Mouse (Mus musculus) neural tube, embryonic 14.5 days (tissue): ENCODE measurements around the gene Dmap1. TPM values are rescaled to one million over a fixed set of nuclear protein-coding genes. Genes with fewer than 3 reads are reported as not detected.
A peak's percentile ranks its signal among the peaks of the same experiment; 100 is the strongest.

Experiments
- ATAC-seq: fragments of 200-750 bp; cut with Nextera tagmentation; 2 replicates; pipeline ENCODE4 v1.8.0; 2017; ENCODE audit warnings: low read depth, mild to moderate bottlenecking, moderate TSS enrichment, moderate library complexity
- H3K27ac ChIP-seq: fragments of 300-500 bp; sonication (generic); 2 replicates; pipeline ENCODE4 v1.5.1; 2014; ENCODE audit warnings: low read depth, mild to moderate bottlenecking, control low read depth, low read length, moderate library complexity, mixed read lengths
- H3K27me3 ChIP-seq: fragments of 300-500 bp; sonication (generic); 2 replicates; pipeline ENCODE4 v1.6.1; 2014; ENCODE audit warnings: low read length; ENCODE audit not compliant: control insufficient read depth, insufficient read depth
- H3K36me3 ChIP-seq: fragments of 300-500 bp; sonication (generic); 2 replicates; pipeline ENCODE4 v1.6.1; 2014; ENCODE audit warnings: low read length, mixed read lengths; ENCODE audit not compliant: control insufficient read depth, insufficient read depth
- H3K4me1 ChIP-seq: fragments of 300-500 bp; sonication (generic); 2 replicates; pipeline ENCODE4 v1.6.1; 2014; ENCODE audit warnings: low read length; ENCODE audit not compliant: control insufficient read depth, insufficient read depth
- H3K4me2 ChIP-seq: fragments of 300-500 bp; sonication (generic); 2 replicates; pipeline ENCODE4 v1.6.1; 2014; ENCODE audit warnings: mild to moderate bottlenecking, low read depth, low read length, control low read depth
- H3K4me3 ChIP-seq: fragments of 300-500 bp; sonication (generic); 2 replicates; pipeline ENCODE4 v1.5.1; 2014; ENCODE audit warnings: low read depth, low read length, control low read depth, mixed read lengths
- H3K9ac ChIP-seq: fragments of 300-500 bp; sonication (generic); replicated peaks from 2 replicates; pipeline ENCODE4 v1.6.1; 2014; ENCODE audit warnings: low read depth, mild to moderate bottlenecking, control low read depth, low read length, mixed read lengths
- H3K9me3 ChIP-seq: fragments of 300-500 bp; sonication (generic); 2 replicates; pipeline ENCODE4 v1.6.1; 2016; ENCODE audit warnings: low read length; ENCODE audit not compliant: control insufficient read depth
- WGBS: fragments of 180-500 bp; shearing (Covaris S2); extraction: QIAGEN DNeasy Blood & Tissue Kit; methylation state at CpG from one replicate; pipeline ENCODE4 v1.1.7; 2014; 5-methylcytosine and 5-hydroxymethylcytosine counted together
- polyA plus RNA-seq: library from polyadenylated mRNA; unstranded; fragments of >200 nt; fragmentation: Nextera tagmentation; extraction: Ambion mirVana; gene quantifications from 2 replicates; pipeline ENCODE4 v1.2.1, GENCODE M21; 2014

The Dmap1 gene
- polyA plus RNA-seq, 1 experiment from 2014 or later = 87.5 TPM

DNA sequence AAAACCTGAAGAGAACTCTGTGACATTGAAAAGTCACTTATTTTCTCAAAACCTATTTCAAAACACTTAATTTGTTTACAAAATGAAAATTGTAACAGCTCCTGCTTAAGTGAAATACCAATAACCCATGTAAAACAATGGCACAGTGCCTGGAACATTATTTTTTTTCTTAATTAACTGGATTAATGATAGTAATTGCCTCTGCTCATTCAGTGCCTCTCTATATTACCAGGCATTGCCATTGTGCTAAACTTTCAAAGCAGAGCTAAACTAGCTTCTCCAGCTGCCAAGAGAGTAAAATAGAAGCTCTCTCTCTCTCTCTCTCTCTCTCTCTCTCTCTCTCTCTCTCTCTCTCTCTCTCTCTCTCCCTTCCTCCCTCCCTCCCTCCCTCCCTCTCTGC, 390 bp upstream of the Dmap1 start:
- peak overlapping the region; percentile 97 for H3K4me2 ChIP-seq
- peak overlapping the region; percentile 48; the same call in 1 of the 2 replicates for H3K27ac ChIP-seq
- ATAC-seq = peak; percentile 21; the same call in 1 of the 2 replicates
- no peaks in the 10 kb centered on the region for H3K9me3 ChIP-seq
- peak overlapping the region; percentile 76 for H3K4me3 ChIP-seq
- H3K9ac ChIP-seq = 0 out of 2 replicates have a peak overlapping the region, but pooled peaks have one; percentile 22
- peaks cover 8% of the 10 kb centered on the region for H3K36me3 ChIP-seq
- H3K4me1 ChIP-seq = peaks cover 7% of the 10 kb centered on the region; the same call in 1 of the 2 replicates
- H3K27me3 ChIP-seq = no peaks in the 10 kb centered on the region

DNA sequence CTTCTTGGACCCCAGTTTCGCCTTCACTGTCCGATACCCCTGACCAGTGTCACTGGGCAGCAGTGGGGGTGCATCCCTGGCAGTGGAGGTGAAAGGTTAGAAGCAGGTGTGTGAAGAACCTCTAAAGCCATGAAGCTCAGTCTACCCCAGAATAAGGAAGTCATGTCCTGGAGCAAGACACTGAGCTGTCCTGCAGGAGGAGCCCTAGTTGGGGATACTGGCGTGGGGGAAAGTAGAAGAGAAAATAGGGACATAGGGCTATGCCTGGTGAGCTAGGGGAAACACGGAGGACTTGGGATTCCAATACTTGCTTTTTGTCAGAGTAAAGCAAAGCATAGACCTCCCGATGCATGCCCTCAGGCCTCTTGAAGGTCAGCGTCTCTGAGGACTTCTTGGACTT, 1.1 kb downstream of the Dmap1 start:
- no peak for ATAC-seq
- peaks cover 8% of the 10 kb centered on the region for H3K36me3 ChIP-seq
- H3K9me3 ChIP-seq = no peaks in the 10 kb centered on the region
- H3K4me1 ChIP-seq = peaks cover 7% of the 10 kb centered on the region; the same call in 1 of the 2 replicates
- no peaks in the 10 kb centered on the region for H3K27me3 ChIP-seq
- H3K4me2 ChIP-seq = peak overlapping the region; percentile 97; the same call in 1 of the 2 replicates
- H3K4me3 ChIP-seq = no peak overlapping the region
- no peak overlapping the region for H3K9ac ChIP-seq
- H3K27ac ChIP-seq = no peak overlapping the region
- WGBS = 82% methylated on average over 6 of the region's 6 CpGs

DNA sequence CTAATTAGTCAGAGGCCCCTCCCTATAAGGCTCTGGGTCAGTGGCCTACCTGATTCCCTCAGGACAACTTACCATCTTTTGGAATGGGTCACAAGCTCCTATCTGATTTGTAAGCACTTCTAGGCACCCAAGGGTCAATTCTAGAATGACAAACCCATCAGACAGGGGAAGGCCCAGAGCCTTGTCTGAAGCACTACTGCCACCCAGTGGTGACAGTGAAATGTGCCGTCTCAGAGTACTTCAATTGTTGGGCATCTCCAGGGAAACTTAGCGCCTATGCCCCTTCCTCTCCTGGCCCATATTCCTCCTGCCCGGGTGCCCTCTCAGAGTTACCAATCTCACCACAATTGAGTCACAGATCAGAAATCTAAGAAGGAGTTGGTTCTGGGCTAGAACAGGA, 5.2 kb downstream of the Dmap1 start:
- ATAC-seq = peak; percentile 45; the same call in 1 of the 2 replicates
- H3K27me3 ChIP-seq = no peaks in the 10 kb centered on the region
- no peak overlapping the region for H3K9ac ChIP-seq
- H3K4me1 ChIP-seq = peaks cover 7% of the 10 kb centered on the region; the same call in 1 of the 2 replicates
- 16% methylated on average over 3 of the region's 3 CpGs for WGBS
- no peak overlapping the region for H3K4me2 ChIP-seq
- no peaks in the 10 kb centered on the region for H3K9me3 ChIP-seq
- H3K4me3 ChIP-seq = no peak overlapping the region
- H3K36me3 ChIP-seq = peaks cover 32% of the 10 kb centered on the region
- H3K27ac ChIP-seq = no peak overlapping the region

DNA sequence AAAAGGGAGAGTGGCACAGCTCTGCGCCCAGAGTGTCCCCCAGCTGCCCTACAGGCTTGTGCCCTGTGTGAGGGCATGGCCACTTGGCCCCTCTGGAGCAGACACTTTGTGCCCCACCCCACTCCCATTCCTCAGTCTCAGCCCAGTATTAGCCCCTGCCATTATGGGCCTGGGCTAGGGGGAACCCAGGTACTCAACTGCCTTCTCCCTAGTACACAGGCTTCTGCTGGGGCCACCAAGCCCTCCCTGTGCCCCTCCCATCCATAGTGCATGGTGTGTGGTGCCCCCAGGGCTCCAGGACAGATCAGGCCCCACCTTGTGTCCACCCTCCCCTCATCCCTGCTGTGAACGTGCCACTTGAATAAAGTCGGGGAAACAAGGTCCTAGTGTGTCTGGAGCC, 8.2 kb downstream of the Dmap1 start:
- H3K27me3 ChIP-seq = no peaks in the 10 kb centered on the region
- no peak overlapping the region for H3K9ac ChIP-seq
- no peak overlapping the region for H3K27ac ChIP-seq
- H3K4me3 ChIP-seq = no peak overlapping the region
- H3K36me3 ChIP-seq = peaks cover 24% of the 10 kb centered on the region
- ATAC-seq = no peak
- H3K9me3 ChIP-seq = no peaks in the 10 kb centered on the region
- H3K4me2 ChIP-seq = no peak overlapping the region
- no peaks in the 10 kb centered on the region for H3K4me1 ChIP-seq
- 82% methylated on average over 3 of the region's 3 CpGs for WGBS

DNA sequence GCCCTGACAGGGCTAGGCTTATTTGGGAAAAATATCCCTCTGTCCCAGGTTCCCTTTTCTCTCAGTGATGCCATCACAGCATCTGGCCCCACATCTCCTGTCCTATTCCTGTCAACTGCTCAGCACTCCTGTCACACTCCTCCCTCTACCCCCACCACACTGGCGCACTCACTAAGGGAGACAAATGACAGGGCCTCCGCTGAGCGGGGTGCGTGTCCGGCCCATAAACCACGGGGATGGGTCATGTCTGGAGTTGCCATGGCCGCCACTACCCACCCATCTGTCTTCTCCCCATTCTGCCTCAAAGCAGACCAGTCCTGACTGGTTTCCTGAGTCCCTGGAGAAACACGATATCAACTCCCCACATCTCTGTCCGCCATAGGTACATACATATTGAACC, 10.0 kb downstream of the Dmap1 start:
- Histone ChIP-seq H3K4me2 (no peak overlapping the region), H3K27ac (no peak overlapping the region), H3K9me3 (no peaks in the 10 kb centered on the region), H3K27me3 (no peaks in the 10 kb centered on the region), H3K4me3 (no peak overlapping the region), H3K9ac (no peak overlapping the region), H3K36me3 (peaks cover 24% of the 10 kb centered on the region), H3K4me1 (no peaks in the 10 kb centered on the region)
- ATAC-seq = 0 out of 2 replicates have a peak, but pooled peaks have one; percentile 45
- WGBS = 35% methylated on average over 9 of the region's 9 CpGs

DNA sequence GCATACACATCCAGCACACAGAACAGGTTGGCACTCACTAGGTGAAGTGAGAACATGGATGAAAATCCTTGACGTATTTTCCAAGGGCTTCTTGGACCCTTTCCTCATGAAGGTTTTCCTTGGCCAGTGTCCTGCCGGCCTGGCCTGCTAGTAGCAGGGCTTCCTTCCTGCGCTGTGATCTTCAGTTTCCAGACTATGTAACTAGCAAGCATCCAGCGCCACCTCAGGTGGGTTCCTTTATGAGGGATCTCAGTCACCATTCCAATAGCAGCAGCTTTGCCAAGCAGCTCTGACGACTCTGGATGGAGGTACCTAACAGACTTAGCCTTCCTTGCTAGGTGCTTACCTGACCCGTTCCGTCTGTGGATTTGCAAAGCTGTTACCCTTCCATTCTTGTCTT, 12.2 kb downstream of the Dmap1 start:
- H3K27ac ChIP-seq = no peak overlapping the region
- WGBS = 81% methylated on average over 7 of the region's 7 CpGs
- no peak for ATAC-seq

DNA sequence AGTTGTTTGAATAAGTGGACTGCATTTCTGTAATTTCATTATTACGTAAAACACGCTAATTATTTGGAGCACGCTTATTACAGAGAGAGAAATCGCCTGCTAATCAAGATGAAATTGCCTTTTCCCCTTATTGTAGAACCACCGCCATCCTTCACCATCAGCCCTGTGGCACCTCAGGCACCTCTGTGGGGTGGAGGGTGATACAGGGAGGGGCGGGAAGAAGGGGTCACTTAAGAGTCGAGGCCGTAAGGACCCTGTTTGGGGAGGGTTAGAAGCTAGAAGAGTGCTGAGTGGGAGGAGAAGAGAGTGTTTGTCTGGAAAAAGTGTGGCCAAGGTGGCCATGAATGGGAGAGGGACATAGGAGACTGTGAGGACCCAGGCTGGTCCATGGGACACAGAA, 16.0 kb downstream of the Dmap1 start:
- ATAC-seq = 0 out of 2 replicates have a peak, but pooled peaks have one; percentile 45
- no peak overlapping the region for H3K27ac ChIP-seq
- H3K9ac ChIP-seq = no peak overlapping the region
- peaks cover 8% of the 10 kb centered on the region; the same call in 1 of the 2 replicates for H3K4me1 ChIP-seq
- no peaks in the 10 kb centered on the region for H3K36me3 ChIP-seq
- WGBS = 33% methylated on average over 8 of the region's 8 CpGs
- no peak overlapping the region for H3K4me3 ChIP-seq
- H3K27me3 ChIP-seq = no peaks in the 10 kb centered on the region
- no peak overlapping the region for H3K4me2 ChIP-seq
- H3K9me3 ChIP-seq = no peaks in the 10 kb centered on the region

More for the DNA sequence above, 12.2 kb downstream of the Dmap1 start:
- no peak overlapping the region for H3K4me3 ChIP-seq
- no peaks in the 10 kb centered on the region for H3K9me3 ChIP-seq
- no peak overlapping the region for H3K9ac ChIP-seq
- no peaks in the 10 kb centered on the region for H3K27me3 ChIP-seq
- no peak overlapping the region for H3K4me2 ChIP-seq
- peaks cover 8% of the 10 kb centered on the region; the same call in 1 of the 2 replicates for H3K4me1 ChIP-seq
- H3K36me3 ChIP-seq = peaks cover 14% of the 10 kb centered on the region

DNA sequence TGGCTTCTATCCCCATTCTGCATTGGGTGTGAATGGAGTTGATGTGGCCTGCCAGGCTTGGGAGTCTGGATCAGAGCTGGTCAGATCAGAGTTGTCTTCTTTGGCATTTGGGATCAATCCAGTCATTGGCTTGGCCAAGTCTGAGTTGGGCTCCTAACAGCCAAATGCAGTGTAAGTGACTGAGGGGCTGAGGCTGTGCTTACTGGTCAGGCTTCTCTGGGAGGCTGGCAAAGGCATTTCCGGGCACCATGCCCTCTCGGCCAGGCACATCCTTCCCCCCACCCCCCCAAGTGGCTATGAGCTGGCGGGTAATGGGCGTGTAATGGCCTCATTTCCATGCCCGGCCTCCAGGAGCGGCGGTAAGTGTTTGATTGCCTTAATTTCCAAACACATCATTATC, 16.5 kb downstream of the Dmap1 start:
- H3K4me3 ChIP-seq = no peak overlapping the region
- no peaks in the 10 kb centered on the region for H3K27me3 ChIP-seq
- peak overlapping the region; percentile 44; the same call in 1 of the 2 replicates for H3K27ac ChIP-seq
- no peak overlapping the region for H3K4me2 ChIP-seq
- WGBS = 24% methylated on average over 7 of the region's 7 CpGs
- H3K9ac ChIP-seq = no peak overlapping the region
- H3K4me1 ChIP-seq = peaks cover 8% of the 10 kb centered on the region; the same call in 1 of the 2 replicates
- no peaks in the 10 kb centered on the region for H3K36me3 ChIP-seq
- no peaks in the 10 kb centered on the region for H3K9me3 ChIP-seq
- peak; percentile 58 for ATAC-seq

DNA sequence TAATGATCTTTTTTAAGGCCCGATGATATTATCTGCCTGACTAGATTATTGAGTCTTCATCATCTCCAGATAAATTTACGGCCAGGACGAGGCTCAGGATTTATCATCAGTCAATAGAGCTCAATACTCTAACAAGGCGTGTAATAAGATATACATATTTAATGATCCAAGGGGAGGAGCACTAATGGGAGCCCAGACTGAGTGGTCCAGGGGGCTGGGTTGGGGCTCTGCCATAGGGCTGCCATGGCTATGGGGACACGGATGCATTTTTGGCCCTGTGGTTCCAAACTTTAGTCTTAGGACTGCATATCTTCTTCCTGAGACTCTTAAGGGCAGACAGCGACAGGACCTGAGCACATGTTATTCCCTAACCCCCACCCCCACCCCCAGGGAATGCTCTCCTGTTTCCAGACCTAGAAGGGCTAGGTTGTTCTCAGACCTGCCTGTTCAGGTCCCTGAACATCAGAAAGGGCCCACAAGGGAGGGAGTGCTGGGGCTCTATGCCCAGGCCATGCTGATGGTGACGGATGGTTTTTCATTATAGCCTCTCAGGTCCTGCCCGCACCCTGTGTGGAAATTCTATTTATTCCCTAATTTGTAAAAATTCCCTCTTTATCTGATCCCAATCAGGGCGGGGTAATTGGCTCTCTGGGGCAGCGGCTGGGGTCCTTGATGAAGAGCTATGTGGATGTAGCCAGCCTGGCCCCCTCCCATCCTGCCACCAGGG, 17.5 kb downstream of the Dmap1 start:
- H3K9me3 ChIP-seq = no peaks in the 10 kb centered on the region

More for the DNA sequence above, 17.5 kb downstream of the Dmap1 start:
- no peaks in the 10 kb centered on the region for H3K27me3 ChIP-seq
- no peak overlapping the region for H3K4me3 ChIP-seq
- no peak overlapping the region for H3K9ac ChIP-seq
- WGBS = 35% methylated on average over 10 of the region's 10 CpGs
- H3K4me1 ChIP-seq = peaks cover 9% of the 10 kb centered on the region; the same call in 1 of the 2 replicates
- peak overlapping the region; percentile 8; the same call in 1 of the 2 replicates for H3K27ac ChIP-seq
- H3K4me2 ChIP-seq = no peak overlapping the region
- H3K36me3 ChIP-seq = no peaks in the 10 kb centered on the region
- ATAC-seq = 0 out of 2 replicates have a peak, but pooled peaks have one; percentile 22
